Comparison of ENCODE assay signal across 24 mouse cellular contexts in the genomic region with DNA sequence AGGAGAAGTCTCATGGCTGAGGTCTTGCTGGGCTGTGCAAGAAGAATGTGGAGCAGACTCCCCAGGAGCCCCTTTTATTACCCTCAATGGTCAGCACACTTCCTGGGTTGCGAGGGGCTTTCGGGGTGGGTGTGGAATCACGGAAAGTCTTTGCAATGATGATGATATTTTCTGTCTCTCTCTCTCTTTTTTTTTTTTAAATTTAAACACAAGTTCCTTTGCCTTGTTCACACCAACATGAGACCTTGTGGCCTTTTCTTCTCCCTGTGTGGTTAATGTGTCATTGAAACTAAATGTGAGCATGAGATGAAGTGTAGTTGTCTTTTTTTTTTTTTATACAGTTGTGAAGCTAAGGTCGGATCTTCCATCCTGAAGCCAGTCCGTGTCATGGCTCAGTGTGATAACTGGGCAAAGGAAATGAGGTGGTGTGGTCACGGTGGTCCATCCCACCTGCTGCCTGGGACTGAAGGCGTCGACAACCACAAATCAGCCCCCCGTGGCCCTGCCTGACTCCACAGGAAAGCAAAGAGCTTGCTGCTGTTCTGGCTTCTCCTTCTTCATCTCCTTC. TPM values are rescaled to one million over a fixed set of nuclear protein-coding genes. Genes with fewer than 3 reads are reported as not detected.
DNase-seq lines count a peak whose midpoint lies in the region; ATAC-seq lines count a peak whose summit lies in the region.
"Had no signal": no experiment of that assay in that cellular context is flagged by ENCODE, and none has a peak within 500 bp of the region (broad histone marks: within the 10 kb centered on the region; RNA-seq: fewer than 3 reads in every experiment).

Gene Xcl1 (minus strand): TSS at position 51 of the 568 bp plus-strand sequence.

- no peak for DNase-seq in thymus, postnatal 0 days (ENCODE audit: low spot score)
- no peak for DNase-seq in thymus, postnatal 25 days
- DNase-seq in heart, postnatal 14 days: no peak
- no peak for DNase-seq in layer of hippocampus, adult 8-10 months (ENCODE audit: low spot score in 2 of 2)
- DNase-seq: adrenal gland, postnatal 14 days; cerebellum, adult 11-12 months; cerebellum, adult 9-10 months; cerebellum, postnatal 36 days; gastrocnemius, adult 2 months; gastrocnemius, postnatal 25 days; heart, postnatal 10 days had no signal

- intact Hi-C loops in heart, postnatal 14 days (cut with DNase I): no loop called here

- no peak for ATAC-seq in inflammation-experienced regulatory T-cells, adult 6 months
- no peak for ATAC-seq in monocyte, adult 5-6 weeks (replicated peaks; ENCODE audit: insufficient number of reproducible peaks, low FRiP score, low TSS enrichment, poor library complexity, severe bottlenecking)
- ATAC-seq: forebrain, embryonic 14.5 days had no signal

RNA-seq across cellular contexts. Expression of gene Xcl1, which starts in this region (rescaled TPM):
- polyA plus RNA-seq in thymus, postnatal 0 days (2015; fragmentation: Nextera tagmentation; extraction: Ambion mirVana): 26.4 and 28.4 TPM in 2 replicates
- 100 to 1,000 TPM in 1 of 3 experiments, 10 to 100 TPM in 1, 1 to 10 TPM in 1; 9.6 to 126 (median 11.3) TPM for polyA plus RNA-seq in inflammation-experienced regulatory T-cells, adult 6 months (2017; shearing (Covaris generic))
- 80.5 to 188 TPM (median 81.5 TPM) in 3 replicates for total RNA-seq in monocyte, adult 5-6 weeks (2017)
- total RNA-seq in heart, postnatal 14 days (2021): not detected
- total RNA-seq in layer of hippocampus, adult 8-10 months (2022): under 1 TPM in 1 of 4 experiments, not detected in 3; 0.93 TPM
- total RNA-seq: adrenal gland, postnatal 14 days; G1E; gastrocnemius, adult 2 months; gastrocnemius, postnatal 25 days; granulocyte monocyte progenitor cell, adult 5-6 weeks; heart, adult 8-10 months; heart, postnatal 10 days had no signal
- polyA plus RNA-seq: embryonic facial prominence, embryonic 11.5 days; embryonic facial prominence, embryonic 15.5 days; erythroblast, embryonic 14.5 days; forebrain, embryonic 10.5 days; forebrain, embryonic 14.5 days; G1E; heart, embryonic 14.5 days; hindbrain, embryonic 10.5 days; hindbrain, embryonic 14.5 days had no signal

Comparison
In these comparisons a context has a peak if more than half of its experiments do, and no peak if none do; other contexts are left out.
1. RNA of gene Xcl1 (total RNA-seq): 80.5 to 188 TPM in monocyte, adult 5-6 weeks; 0.93 TPM in layer of hippocampus, adult 8-10 months and not detected in heart, postnatal 14 days; every median in the first group is over 10 times any median in the second.